ENCODE assay signal across 29 mouse cellular contexts in the genomic region with DNA sequence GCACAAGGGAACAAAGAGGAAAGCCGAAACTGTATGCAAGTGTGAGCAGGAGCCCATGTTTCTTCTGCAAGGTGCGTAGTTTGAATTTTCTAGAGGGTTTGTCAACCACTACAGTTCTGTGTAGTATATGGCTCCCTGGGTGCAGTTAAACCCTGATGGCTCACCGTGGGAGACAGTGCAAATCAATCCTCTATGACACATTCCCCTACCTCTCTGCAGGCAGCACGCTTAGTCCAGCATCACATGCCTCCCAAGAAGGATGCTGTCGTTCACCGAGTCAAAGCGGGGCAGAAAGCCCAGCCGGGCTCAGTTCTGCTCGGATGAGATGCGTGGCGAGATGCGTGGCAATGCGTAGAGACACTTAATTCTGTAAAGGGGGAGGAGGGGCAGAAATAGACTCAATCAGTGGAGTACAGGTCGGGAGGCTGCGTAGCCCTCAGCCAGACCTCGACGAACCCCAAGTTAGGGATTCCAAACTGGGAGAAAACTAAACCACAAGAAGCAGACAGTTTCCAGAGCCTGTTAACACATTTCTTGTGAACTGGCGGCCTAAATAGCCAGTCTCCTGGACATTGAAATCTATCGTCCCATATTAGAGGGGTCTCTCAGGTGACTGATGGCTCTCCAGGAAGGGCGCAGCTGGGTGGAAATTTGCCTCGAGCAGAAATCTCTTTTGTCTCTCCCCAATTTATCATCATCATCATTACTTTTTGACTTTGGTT.
A peak's percentile ranks its signal among the peaks of the same experiment; 100 is the strongest.
DNase-seq lines count a peak whose midpoint lies in the region; ATAC-seq lines count a peak whose summit lies in the region.
"Had no signal": no experiment of that assay in that cellular context is flagged by ENCODE, and none has a peak within 500 bp of the region (broad histone marks: within the 10 kb centered on the region; RNA-seq: fewer than 3 reads in every experiment).

No protein-coding gene starts in this region.

- no peaks in the 10 kb centered on the region for H3K9me3 ChIP-seq in heart, embryonic 12.5 days (replicated peaks)
- no peaks in the 10 kb centered on the region for H3K9me3 ChIP-seq in hindbrain, embryonic 12.5 days (replicated peaks)
- no peaks in the 10 kb centered on the region for H3K9me3 ChIP-seq in hindbrain, embryonic 16.5 days (ENCODE audit: control insufficient read depth, low read length)
- H3K9me3 ChIP-seq in neural tube, embryonic 14.5 days (ENCODE audit: control insufficient read depth, low read length) = no peaks in the 10 kb centered on the region
- H3K9me3 ChIP-seq: forebrain, embryonic 12.5 days; midbrain, embryonic 10.5 days had no signal

- DNase-seq in heart, adult 11 months = peak; percentile 81
- DNase-seq in spleen, postnatal 36 days (ENCODE audit: low spot score in 2 of 2) = no peak
- no peak for DNase-seq in frontal cortex, adult 2 months (ENCODE audit: extremely low spot score in 1 of 2, low spot score in 1 of 2)
- DNase-seq: adrenal gland, adult 8-10 months; cerebellum, adult 2 months; gastrocnemius, postnatal 14 days; heart, adult 18-20 months; heart, postnatal 4 days; kidney, adult 18-20 months; kidney, postnatal 36 days; liver; lung, adult 2 months; lung, postnatal 10 days; right cerebral cortex, adult 18-20 months; spleen, adult 18-20 months; thymus, adult 18-20 months; thymus, postnatal 25 days had no signal

- no peak for ATAC-seq in heart, embryonic 12.5 days (ENCODE audit: insufficient number of reproducible peaks, low FRiP score)
- peak; percentile 68 for ATAC-seq in hindbrain, embryonic 12.5 days (ENCODE audit: low FRiP score)
- ATAC-seq in hindbrain, embryonic 16.5 days = peak; percentile 42; the same call in 1 of the 2 replicates
- peak; percentile 58 for ATAC-seq in neural tube, embryonic 14.5 days (ENCODE audit: low read depth)

- H3K4me2 ChIP-seq in heart, embryonic 12.5 days = no peak overlapping the region
- H3K4me2 ChIP-seq in hindbrain, embryonic 12.5 days (replicated peaks) = peak overlapping the region; percentile 27
- peak overlapping the region; percentile 47 for H3K4me2 ChIP-seq in hindbrain, embryonic 16.5 days (ENCODE audit: low read length)
- peak overlapping the region; percentile 6; the same call in 1 of the 2 replicates for H3K4me2 ChIP-seq in neural tube, embryonic 14.5 days (ENCODE audit: low read depth, low read length)
- H3K4me2 ChIP-seq: forebrain, embryonic 12.5 days; heart, embryonic 11.5 days had no signal

- WGBS in heart, embryonic 12.5 days = 70% methylated on average over 21 of the region's 21 CpGs
- WGBS in hindbrain, embryonic 12.5 days = 53% methylated on average over 21 of the region's 21 CpGs
- 47% methylated on average over 21 of the region's 21 CpGs for WGBS in hindbrain, embryonic 16.5 days
- 35% methylated on average over 21 of the region's 21 CpGs for WGBS in neural tube, embryonic 14.5 days

- 0 out of 2 replicates have a peak, but pooled peaks cover 4% of the 10 kb centered on the region for H3K27me3 ChIP-seq in heart, embryonic 12.5 days (replicated peaks)
- H3K27me3 ChIP-seq in hindbrain, embryonic 12.5 days = no peaks in the 10 kb centered on the region; the same call in 1 of the 2 replicates
- no peaks in the 10 kb centered on the region for H3K27me3 ChIP-seq in hindbrain, embryonic 16.5 days (replicated peaks; ENCODE audit: control insufficient read depth, insufficient read depth, low read length)
- no peaks in the 10 kb centered on the region for H3K27me3 ChIP-seq in neural tube, embryonic 14.5 days (ENCODE audit: control insufficient read depth, insufficient read depth, low read length)

- H3K9ac ChIP-seq in heart, embryonic 12.5 days = no peak overlapping the region
- H3K9ac ChIP-seq in hindbrain, embryonic 12.5 days = no peak overlapping the region
- no peak overlapping the region; the same call in 1 of the 2 replicates for H3K9ac ChIP-seq in hindbrain, embryonic 16.5 days (ENCODE audit: low read depth, low read length)
- H3K9ac ChIP-seq in neural tube, embryonic 14.5 days (replicated peaks; ENCODE audit: low read depth, low read length) = no peak overlapping the region
- H3K9ac ChIP-seq: forebrain, embryonic 12.5 days; liver, embryonic 14.5 days had no signal

- H3K36me3 ChIP-seq in heart, embryonic 12.5 days = no peaks in the 10 kb centered on the region
- no peaks in the 10 kb centered on the region for H3K36me3 ChIP-seq in hindbrain, embryonic 12.5 days
- H3K36me3 ChIP-seq in hindbrain, embryonic 16.5 days (ENCODE audit: control insufficient read depth, insufficient read depth, low read length) = no peaks in the 10 kb centered on the region
- H3K36me3 ChIP-seq in neural tube, embryonic 14.5 days (ENCODE audit: control insufficient read depth, insufficient read depth, low read length) = no peaks in the 10 kb centered on the region
- H3K36me3 ChIP-seq: forebrain, embryonic 12.5 days; G1E; midbrain, embryonic 10.5 days had no signal

- no peak overlapping the region for H3K27ac ChIP-seq in heart, embryonic 12.5 days (ENCODE audit: poor library complexity, severe bottlenecking)
- H3K27ac ChIP-seq in hindbrain, embryonic 12.5 days = peak overlapping the region; percentile 64
- H3K27ac ChIP-seq in hindbrain, embryonic 16.5 days (ENCODE audit: low read depth, low read length) = no peak overlapping the region
- H3K27ac ChIP-seq in neural tube, embryonic 14.5 days (ENCODE audit: low read depth, low read length) = no peak overlapping the region
- H3K27ac ChIP-seq: forebrain, embryonic 12.5 days; liver, embryonic 14.5 days; macrophage; midbrain, embryonic 10.5 days; stomach, postnatal 0 days had no signal

- peaks cover 8% of the 10 kb centered on the region; the same call in 1 of the 2 replicates for H3K4me1 ChIP-seq in heart, embryonic 12.5 days (replicated peaks)
- peaks cover 19% of the 10 kb centered on the region for H3K4me1 ChIP-seq in hindbrain, embryonic 12.5 days
- H3K4me1 ChIP-seq in hindbrain, embryonic 16.5 days (ENCODE audit: control insufficient read depth, insufficient read depth, low read depth, low read length) = peaks cover 8% of the 10 kb centered on the region
- H3K4me1 ChIP-seq in neural tube, embryonic 14.5 days (ENCODE audit: control insufficient read depth, insufficient read depth, low read length) = peaks cover 5% of the 10 kb centered on the region; the same call in 1 of the 2 replicates

- H3K4me3 ChIP-seq in heart, embryonic 12.5 days = no peak overlapping the region
- no peak overlapping the region for H3K4me3 ChIP-seq in hindbrain, embryonic 12.5 days
- H3K4me3 ChIP-seq in hindbrain, embryonic 16.5 days (ENCODE audit: low read length) = no peak overlapping the region
- no peak overlapping the region for H3K4me3 ChIP-seq in neural tube, embryonic 14.5 days (ENCODE audit: low read depth, low read length)
- H3K4me3 ChIP-seq: erythroblast, embryonic 14.5 days; forebrain, embryonic 12.5 days; midbrain, embryonic 10.5 days had no signal
